Mouse (Mus musculus): Measurements from ENCODE around the gene Lhx8. TPM values are rescaled to one million over a fixed set of nuclear protein-coding genes. Genes with fewer than 3 reads are reported as not detected.
A peak's percentile ranks its signal among the peaks of the same experiment; 100 is the strongest.

Lhx8 gene
- polyA plus RNA-seq, 1 experiment from 2014 or later: 2.4 TPM

- Histone ChIP-seq H3K36me3 (no peaks in the 10 kb centered on the region), H3K4me2 (no peak overlapping the region), H3K9ac (no peak overlapping the region), H3K9me3 (no peaks in the 10 kb centered on the region), H3K4me3 (no peak overlapping the region), H3K27me3 (no peaks in the 10 kb centered on the region; the same call in 1 of the 2 replicates), H3K4me1 (peaks cover 11% of the 10 kb centered on the region), H3K27ac (no peak overlapping the region)
- 24% methylated on average over 16 of the region's 16 CpGs for WGBS
- 0 out of 2 replicates have a peak, but pooled peaks have one; percentile 61 for ATAC-seq (ENCODE audit: insufficient number of reproducible peaks, low FRiP score, low TSS enrichment, low read depth)
These were observed 25.1 kb downstream of the Lhx8 start for GRCm38 (mm10) chr3:154305163-154305884.

DNA sequence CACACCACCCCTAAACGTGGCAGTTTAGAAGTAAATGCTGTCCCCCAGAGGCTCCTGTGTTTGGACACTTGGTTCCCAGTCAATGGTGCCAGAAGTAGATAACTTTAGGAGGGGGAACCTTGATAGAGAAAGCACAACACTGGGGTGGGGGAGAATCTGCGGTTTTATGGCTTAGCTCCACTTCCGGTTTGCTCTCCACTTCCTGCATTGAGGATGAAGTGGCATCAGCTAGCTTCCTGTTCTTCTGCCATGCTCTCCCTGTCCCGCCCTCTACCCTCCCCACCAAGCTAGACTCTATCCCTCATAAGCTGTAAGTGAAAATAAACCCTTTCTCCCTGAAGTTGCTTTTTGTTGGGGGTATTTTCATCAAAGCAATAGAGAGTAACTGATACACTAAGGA is 29.4 kb downstream of the Lhx8 start:
- H3K9me3 ChIP-seq: no peaks in the 10 kb centered on the region
- H3K4me2 ChIP-seq: no peak overlapping the region
- H3K36me3 ChIP-seq: no peaks in the 10 kb centered on the region
- H3K27ac ChIP-seq: no peak overlapping the region
- no peak for ATAC-seq (ENCODE audit: insufficient number of reproducible peaks, low FRiP score, low TSS enrichment, low read depth)
- no peak overlapping the region for H3K4me3 ChIP-seq
- 74% methylated on average over 4 of the region's 4 CpGs for WGBS
- no peak overlapping the region for H3K9ac ChIP-seq
- H3K4me1 ChIP-seq: peaks cover 11% of the 10 kb centered on the region
- H3K27me3 ChIP-seq: no peaks in the 10 kb centered on the region; the same call in 1 of the 2 replicates

GRCm38 (mm10) chr3:154300006-154300405 is 30.5 kb downstream of the Lhx8 start:
- Histone ChIP-seq H3K36me3 (no peaks in the 10 kb centered on the region), H3K27me3 (no peaks in the 10 kb centered on the region; the same call in 1 of the 2 replicates), H3K27ac (no peak overlapping the region), H3K4me3 (no peak overlapping the region), H3K9ac (no peak overlapping the region), H3K4me2 (no peak overlapping the region), H3K4me1 (peaks cover 10% of the 10 kb centered on the region), H3K9me3 (no peaks in the 10 kb centered on the region)
- no peak for ATAC-seq (ENCODE audit: insufficient number of reproducible peaks, low FRiP score, low TSS enrichment, low read depth)
- 90% methylated on average over 9 of the region's 9 CpGs for WGBS

DNA sequence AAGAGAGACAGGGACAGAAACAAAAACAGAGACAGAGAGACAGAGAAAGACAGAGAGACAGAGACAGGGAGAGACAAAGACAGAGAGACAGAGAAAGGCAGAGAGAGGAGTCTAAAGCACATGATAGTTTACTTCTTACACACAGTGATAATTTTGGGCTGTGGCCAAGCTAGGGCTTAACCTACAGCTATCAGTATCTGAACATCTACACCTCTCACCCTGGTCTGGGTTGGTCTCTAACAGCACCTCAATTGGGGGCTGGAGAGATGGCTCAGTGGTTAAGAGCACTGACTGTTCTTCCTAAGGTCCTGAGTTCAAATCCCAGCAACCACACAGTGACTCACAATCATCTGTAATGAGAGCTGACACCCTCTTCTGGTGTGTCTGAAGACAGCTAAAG is 32.0 kb downstream of the Lhx8 start:
- H3K36me3 ChIP-seq: no peaks in the 10 kb centered on the region
- H3K27ac ChIP-seq: no peak overlapping the region
- no peak overlapping the region for H3K4me3 ChIP-seq
- 0 out of 2 replicates have a peak, but pooled peaks cover 6% of the 10 kb centered on the region for H3K27me3 ChIP-seq
- H3K4me2 ChIP-seq: no peak overlapping the region
- no peak overlapping the region for H3K9ac ChIP-seq
- H3K9me3 ChIP-seq: no peaks in the 10 kb centered on the region
- ATAC-seq (ENCODE audit: insufficient number of reproducible peaks, low FRiP score, low TSS enrichment, low read depth): no peak
- H3K4me1 ChIP-seq: peaks cover 5% of the 10 kb centered on the region

- no peak overlapping the region for H3K9ac ChIP-seq
- H3K27ac ChIP-seq: no peak overlapping the region
- no peak for ATAC-seq (ENCODE audit: insufficient number of reproducible peaks, low FRiP score, low TSS enrichment, low read depth)
- H3K27me3 ChIP-seq: 0 out of 2 replicates have a peak, but pooled peaks cover 6% of the 10 kb centered on the region
- H3K9me3 ChIP-seq: no peaks in the 10 kb centered on the region
- no peak overlapping the region for H3K4me3 ChIP-seq
- H3K4me2 ChIP-seq: no peak overlapping the region
- H3K4me1 ChIP-seq: peaks cover 5% of the 10 kb centered on the region
- no peaks in the 10 kb centered on the region for H3K36me3 ChIP-seq
- WGBS: 51% methylated on average over 6 of the region's 6 CpGs
These were observed 33.0 kb downstream of the Lhx8 start for GRCm38 (mm10) chr3:154297499-154297898.

GRCm38 (mm10) chr3:154294924-154295834 is 35.3 kb downstream of the Lhx8 start:
- 56% methylated on average over 17 of the region's 17 CpGs for WGBS
- no peak overlapping the region for H3K4me3 ChIP-seq
- peaks cover 18% of the 10 kb centered on the region for H3K27me3 ChIP-seq
- no peak overlapping the region for H3K4me2 ChIP-seq
- H3K4me1 ChIP-seq: peaks cover 5% of the 10 kb centered on the region
- no peaks in the 10 kb centered on the region for H3K36me3 ChIP-seq
- peak; percentile 65; the same call in 1 of the 2 replicates for ATAC-seq (ENCODE audit: insufficient number of reproducible peaks, low FRiP score, low TSS enrichment, low read depth)
- H3K9me3 ChIP-seq: no peaks in the 10 kb centered on the region
- H3K27ac ChIP-seq: no peak overlapping the region
- no peak overlapping the region for H3K9ac ChIP-seq

DNA sequence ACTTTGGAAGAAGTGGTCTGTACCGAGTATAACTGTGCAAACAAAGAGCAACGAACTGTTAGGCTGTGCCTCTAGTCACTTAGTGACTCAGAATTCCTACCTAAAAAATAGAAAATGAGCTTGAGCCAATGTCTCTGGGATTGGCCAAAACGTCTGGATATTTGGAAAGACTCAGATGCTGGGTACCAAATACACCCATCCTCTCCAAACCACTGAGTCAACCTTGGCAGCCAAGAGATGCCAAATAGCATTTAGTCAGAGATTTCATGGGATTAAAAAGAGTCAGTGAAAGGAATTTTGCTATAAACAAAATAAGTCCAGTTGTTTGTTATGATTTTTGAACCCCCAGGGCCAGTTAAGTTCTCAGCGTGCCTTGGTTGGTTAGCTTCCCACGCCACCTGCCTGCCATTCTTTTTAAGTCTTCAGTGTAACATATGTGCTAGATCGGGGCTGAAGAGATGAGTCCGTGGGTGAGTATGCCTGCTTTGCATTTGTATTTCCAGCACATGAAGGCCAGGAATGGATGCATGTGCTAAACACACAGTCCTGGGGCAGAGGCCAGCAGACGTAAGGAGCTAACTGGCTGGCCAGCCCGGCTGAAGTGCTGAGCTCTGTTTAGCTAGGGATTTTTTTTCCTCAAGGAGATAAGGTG is 36.5 kb downstream of the Lhx8 start:
- H3K4me2 ChIP-seq: no peak overlapping the region
- H3K27me3 ChIP-seq: peaks cover 22% of the 10 kb centered on the region
- 65% methylated on average over 9 of the region's 9 CpGs for WGBS
- no peak overlapping the region for H3K4me3 ChIP-seq
- no peak overlapping the region for H3K27ac ChIP-seq
- no peaks in the 10 kb centered on the region for H3K36me3 ChIP-seq
- H3K9ac ChIP-seq: no peak overlapping the region
- H3K4me1 ChIP-seq: peaks cover 5% of the 10 kb centered on the region
- ATAC-seq (ENCODE audit: insufficient number of reproducible peaks, low FRiP score, low TSS enrichment, low read depth): no peak
- H3K9me3 ChIP-seq: no peaks in the 10 kb centered on the region

- Histone ChIP-seq H3K27ac (no peak overlapping the region), H3K9ac (no peak overlapping the region), H3K9me3 (no peaks in the 10 kb centered on the region), H3K4me3 (no peak overlapping the region), H3K4me2 (no peak overlapping the region), H3K4me1 (peaks cover 5% of the 10 kb centered on the region), H3K27me3 (peaks cover 29% of the 10 kb centered on the region), H3K36me3 (no peaks in the 10 kb centered on the region)
- ATAC-seq (ENCODE audit: insufficient number of reproducible peaks, low FRiP score, low TSS enrichment, low read depth): no peak
- 80% methylated on average over 5 of the region's 5 CpGs for WGBS
These were observed 38.3 kb downstream of the Lhx8 start for GRCm38 (mm10) chr3:154292126-154292525.

DNA sequence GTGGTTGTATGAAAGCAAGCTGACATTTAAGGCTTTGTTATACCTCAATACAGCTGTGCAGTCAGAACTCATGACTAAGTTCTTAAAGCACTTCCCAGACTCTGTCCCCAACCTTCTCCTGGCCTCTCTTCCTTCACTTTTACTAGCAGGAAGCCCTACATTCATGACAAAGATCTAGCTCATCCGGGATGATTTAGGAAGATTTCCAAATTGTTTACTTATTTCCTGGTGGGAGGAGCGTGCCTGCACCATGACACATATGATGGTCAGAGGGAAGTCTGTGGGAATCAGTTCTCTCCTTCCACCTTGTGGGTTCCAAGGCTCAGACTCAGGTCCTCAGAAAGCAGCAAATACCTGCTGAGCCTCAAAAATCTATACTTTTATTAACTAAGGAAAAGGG is 40.1 kb downstream of the Lhx8 start:
- Histone ChIP-seq H3K36me3 (no peaks in the 10 kb centered on the region), H3K4me2 (no peak overlapping the region), H3K4me1 (no peaks in the 10 kb centered on the region), H3K27ac (no peak overlapping the region), H3K9me3 (no peaks in the 10 kb centered on the region), H3K9ac (no peak overlapping the region), H3K4me3 (no peak overlapping the region), H3K27me3 (peaks cover 29% of the 10 kb centered on the region)
- no peak for ATAC-seq (ENCODE audit: insufficient number of reproducible peaks, low FRiP score, low TSS enrichment, low read depth)
- WGBS: 74% methylated on average over 2 of the region's 2 CpGs

DNA sequence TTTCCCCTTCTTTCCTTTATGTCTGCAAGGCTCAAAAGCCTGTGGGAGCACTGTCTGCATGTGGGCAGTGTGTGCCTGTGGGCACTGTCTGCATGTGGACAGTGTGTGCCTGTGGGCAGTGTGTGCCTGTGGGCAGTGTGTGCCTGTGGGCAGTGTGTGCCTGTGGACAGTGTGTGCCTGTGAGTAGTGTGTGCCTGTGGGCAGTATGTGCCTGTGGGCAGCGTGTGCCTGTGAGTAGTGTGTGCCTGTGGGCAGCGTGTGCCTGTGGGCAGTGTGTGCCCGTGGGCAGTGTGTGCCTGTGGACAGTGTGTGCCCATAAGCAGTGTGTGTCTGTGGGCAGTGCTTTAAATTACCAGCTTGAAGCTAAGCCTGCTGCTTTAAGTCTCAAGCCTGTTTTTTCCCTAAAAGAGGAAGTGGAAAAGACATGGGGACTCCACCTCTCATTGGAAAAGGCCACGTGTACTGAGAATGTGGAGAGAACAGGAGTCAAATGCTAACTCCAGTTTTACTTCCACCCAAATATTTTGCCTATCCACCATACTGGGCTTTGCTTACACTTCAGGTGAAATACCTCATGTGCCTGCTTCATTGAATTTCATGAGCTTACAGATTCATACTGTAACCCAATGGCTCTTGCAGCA is 41.9 kb downstream of the Lhx8 start:
- no peaks in the 10 kb centered on the region for H3K9me3 ChIP-seq
- WGBS: 70% methylated on average over 4 of the region's 4 CpGs
- peaks cover 6% of the 10 kb centered on the region; the same call in 1 of the 2 replicates for H3K4me1 ChIP-seq
- H3K4me3 ChIP-seq: no peak overlapping the region
- no peak for ATAC-seq (ENCODE audit: insufficient number of reproducible peaks, low FRiP score, low TSS enrichment, low read depth)
- no peak overlapping the region for H3K9ac ChIP-seq
- peaks cover 30% of the 10 kb centered on the region for H3K27me3 ChIP-seq
- H3K27ac ChIP-seq: no peak overlapping the region
- no peak overlapping the region for H3K4me2 ChIP-seq
- H3K36me3 ChIP-seq: no peaks in the 10 kb centered on the region

- WGBS: 68% methylated on average over 2 of the region's 2 CpGs
- no peak for ATAC-seq (ENCODE audit: insufficient number of reproducible peaks, low FRiP score, low TSS enrichment, low read depth)
- no peak overlapping the region for H3K27ac ChIP-seq
- H3K4me2 ChIP-seq: no peak overlapping the region
- peaks cover 6% of the 10 kb centered on the region; the same call in 1 of the 2 replicates for H3K4me1 ChIP-seq
- H3K9ac ChIP-seq: no peak overlapping the region
- no peaks in the 10 kb centered on the region for H3K36me3 ChIP-seq
- peaks cover 32% of the 10 kb centered on the region for H3K27me3 ChIP-seq
- H3K4me3 ChIP-seq: no peak overlapping the region
- H3K9me3 ChIP-seq: no peaks in the 10 kb centered on the region
These were observed 43.2 kb downstream of the Lhx8 start for GRCm38 (mm10) chr3:154287217-154287616.
